Mouse (Mus musculus) myocyte (in vitro differentiated cells): Measurements from ENCODE around the gene Vsig10l.

Source experiments
- MYOG ChIP-seq, 3 experiments: IDR thresholded peaks; one replicate each; pipeline ENCODE4 v1.6.1; 2011; ENCODE audit warnings: control low read depth in 2 of 3, low read depth in 2 of 3, mild to moderate bottlenecking in 2 of 3; ENCODE audit not compliant: insufficient read length in 2 of 3, control insufficient read depth in 1 of 3, insufficient read depth in 1 of 3
- POLR2A ChIP-seq: IDR thresholded peaks from one replicate; pipeline ENCODE4 v1.6.1; 2011; ENCODE audit warnings: low read depth, mild to moderate bottlenecking, control low read depth, moderate library complexity; ENCODE audit not compliant: insufficient read length
- REST ChIP-seq: IDR thresholded peaks from one replicate; pipeline ENCODE4 v1.6.1; 2011; ENCODE audit warnings: mild to moderate bottlenecking, control low read depth, moderate library complexity; ENCODE audit not compliant: insufficient read depth, insufficient read length
- TCF12 ChIP-seq: IDR thresholded peaks from one replicate; pipeline ENCODE4 v1.6.1; 2011; ENCODE audit warnings: mild to moderate bottlenecking, control low read depth; ENCODE audit not compliant: poor library complexity, insufficient read depth, severe bottlenecking
- USF1 ChIP-seq: IDR thresholded peaks from one replicate; pipeline ENCODE4 v1.6.1; 2011; ENCODE audit warnings: low read depth, mild to moderate bottlenecking, control low read depth, moderate library complexity

DNA sequence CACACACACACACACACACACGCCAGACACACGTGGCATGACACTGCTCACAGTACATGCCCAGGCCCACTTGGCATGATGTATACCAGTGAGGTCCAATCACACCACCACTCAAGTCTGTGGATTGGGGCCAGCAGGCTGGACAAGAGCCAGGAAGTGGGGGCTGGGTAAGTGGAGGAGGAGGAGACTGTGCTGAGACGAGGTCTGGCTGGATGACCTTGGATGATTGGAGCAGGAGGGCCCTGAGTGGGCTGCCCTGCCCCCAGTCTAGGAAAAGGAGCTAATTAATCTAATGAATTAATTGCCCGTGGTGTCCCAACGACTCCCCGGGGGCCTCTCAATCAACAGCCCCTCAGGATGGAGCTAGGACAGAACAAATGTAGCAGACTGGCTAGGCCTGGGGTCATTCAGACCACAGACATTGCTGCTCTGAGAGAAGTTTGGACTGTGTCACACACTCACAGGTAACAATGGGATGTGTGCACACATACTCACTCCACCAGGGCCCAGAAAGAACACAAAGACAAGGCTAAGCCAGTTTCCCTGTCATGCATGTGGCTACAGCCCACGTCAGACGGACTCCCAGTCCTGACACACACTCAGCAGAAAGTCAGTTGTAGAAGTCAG is 19.3 kb downstream of the Vsig10l start:
- TF ChIP-seq USF1 (no peak), POLR2A (no peak), MYOG (IDR thresholded peaks at IDR 0.05; ENCODE audit: control insufficient read depth in 1 of 3, insufficient read depth in 1 of 3, insufficient read length in 2 of 3, low read depth in 2 of 3) (no peak), TCF12 (no peak), REST (no peak)
